Mouse (Mus musculus) neural tube, embryonic 14.5 days (tissue): ENCODE results near the gene Scrt2. TPM values are rescaled to one million over a fixed set of nuclear protein-coding genes. Genes with fewer than 3 reads are reported as not detected.

Experiments used
- ATAC-seq: fragments of 200-750 bp; cut with Nextera tagmentation; 2 replicates; pipeline ENCODE4 v1.8.0; 2017; ENCODE audit warnings: low read depth, mild to moderate bottlenecking, moderate TSS enrichment, moderate library complexity
- H3K27ac ChIP-seq: fragments of 300-500 bp; sonication (generic); 2 replicates; pipeline ENCODE4 v1.5.1; 2014; ENCODE audit warnings: low read depth, mild to moderate bottlenecking, control low read depth, low read length, moderate library complexity, mixed read lengths
- H3K27me3 ChIP-seq: fragments of 300-500 bp; sonication (generic); 2 replicates; pipeline ENCODE4 v1.6.1; 2014; ENCODE audit warnings: low read length; ENCODE audit not compliant: control insufficient read depth, insufficient read depth
- H3K36me3 ChIP-seq: fragments of 300-500 bp; sonication (generic); 2 replicates; pipeline ENCODE4 v1.6.1; 2014; ENCODE audit warnings: low read length, mixed read lengths; ENCODE audit not compliant: control insufficient read depth, insufficient read depth
- H3K4me1 ChIP-seq: fragments of 300-500 bp; sonication (generic); 2 replicates; pipeline ENCODE4 v1.6.1; 2014; ENCODE audit warnings: low read length; ENCODE audit not compliant: control insufficient read depth, insufficient read depth
- H3K4me2 ChIP-seq: fragments of 300-500 bp; sonication (generic); 2 replicates; pipeline ENCODE4 v1.6.1; 2014; ENCODE audit warnings: mild to moderate bottlenecking, low read depth, low read length, control low read depth
- H3K4me3 ChIP-seq: fragments of 300-500 bp; sonication (generic); 2 replicates; pipeline ENCODE4 v1.5.1; 2014; ENCODE audit warnings: low read depth, low read length, control low read depth, mixed read lengths
- H3K9ac ChIP-seq: fragments of 300-500 bp; sonication (generic); replicated peaks from 2 replicates; pipeline ENCODE4 v1.6.1; 2014; ENCODE audit warnings: low read depth, mild to moderate bottlenecking, control low read depth, low read length, mixed read lengths
- H3K9me3 ChIP-seq: fragments of 300-500 bp; sonication (generic); 2 replicates; pipeline ENCODE4 v1.6.1; 2016; ENCODE audit warnings: low read length; ENCODE audit not compliant: control insufficient read depth
- WGBS: fragments of 180-500 bp; shearing (Covaris S2); extraction: QIAGEN DNeasy Blood & Tissue Kit; methylation state at CpG from one replicate; pipeline ENCODE4 v1.1.7; 2014; 5-methylcytosine and 5-hydroxymethylcytosine counted together
- polyA plus RNA-seq: library from polyadenylated mRNA; unstranded; fragments of >200 nt; fragmentation: Nextera tagmentation; extraction: Ambion mirVana; gene quantifications from 2 replicates; pipeline ENCODE4 v1.2.1, GENCODE M21; 2014

The Scrt2 gene
- polyA plus RNA-seq, 1 experiment from 2014 or later = 15.7 TPM

GRCm38 (mm10) chr2:152122896-152123295, 41.6 kb downstream of the Scrt2 start:
- no peaks in the 10 kb centered on the region for H3K36me3 ChIP-seq
- H3K4me3 ChIP-seq = no peak overlapping the region
- no peak overlapping the region for H3K9ac ChIP-seq
- WGBS = 85% methylated on average over 9 of the region's 9 CpGs
- H3K27ac ChIP-seq = no peak overlapping the region
- no peaks in the 10 kb centered on the region for H3K9me3 ChIP-seq
- H3K4me2 ChIP-seq = no peak overlapping the region
- no peaks in the 10 kb centered on the region for H3K27me3 ChIP-seq
- H3K4me1 ChIP-seq = no peaks in the 10 kb centered on the region
- no peak for ATAC-seq

- H3K9me3 ChIP-seq = no peaks in the 10 kb centered on the region
- ATAC-seq = no peak
- H3K4me2 ChIP-seq = no peak overlapping the region
- no peaks in the 10 kb centered on the region for H3K36me3 ChIP-seq
- no peaks in the 10 kb centered on the region for H3K4me1 ChIP-seq
- no peaks in the 10 kb centered on the region for H3K27me3 ChIP-seq
- no peak overlapping the region for H3K4me3 ChIP-seq
- no peak overlapping the region for H3K27ac ChIP-seq
- 77% methylated on average over 2 of the region's 2 CpGs for WGBS
- H3K9ac ChIP-seq = no peak overlapping the region
These were observed 47.3 kb downstream of the Scrt2 start for GRCm38 (mm10) chr2:152128597-152128996.

DNA sequence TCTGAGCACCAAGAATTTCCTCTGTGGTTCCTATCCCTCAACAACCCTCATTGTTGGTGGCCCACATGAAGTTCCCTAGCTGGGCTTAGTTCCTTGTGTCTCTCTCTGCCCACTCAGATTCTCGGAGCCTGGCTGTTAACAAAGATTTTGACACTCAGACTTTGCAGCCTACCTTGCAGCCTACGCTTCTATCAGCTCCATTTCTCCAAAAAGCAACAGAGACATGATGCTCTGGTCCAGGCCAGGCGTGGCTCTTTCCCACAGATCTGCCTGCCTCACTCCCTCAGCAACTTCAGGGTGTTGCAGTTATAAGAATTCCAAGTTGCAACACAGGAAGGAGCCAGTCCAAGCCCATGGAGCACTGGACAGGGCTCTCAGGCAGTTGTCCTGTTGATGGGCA, 48.4 kb downstream of the Scrt2 start:
- H3K4me3 ChIP-seq = no peak overlapping the region
- no peak overlapping the region for H3K9ac ChIP-seq
- no peaks in the 10 kb centered on the region for H3K4me1 ChIP-seq
- H3K27me3 ChIP-seq = no peaks in the 10 kb centered on the region
- WGBS = 77% methylated on average over 3 of the region's 3 CpGs
- no peak overlapping the region for H3K4me2 ChIP-seq
- H3K9me3 ChIP-seq = no peaks in the 10 kb centered on the region
- no peak for ATAC-seq
- H3K36me3 ChIP-seq = no peaks in the 10 kb centered on the region
- no peak overlapping the region for H3K27ac ChIP-seq

DNA sequence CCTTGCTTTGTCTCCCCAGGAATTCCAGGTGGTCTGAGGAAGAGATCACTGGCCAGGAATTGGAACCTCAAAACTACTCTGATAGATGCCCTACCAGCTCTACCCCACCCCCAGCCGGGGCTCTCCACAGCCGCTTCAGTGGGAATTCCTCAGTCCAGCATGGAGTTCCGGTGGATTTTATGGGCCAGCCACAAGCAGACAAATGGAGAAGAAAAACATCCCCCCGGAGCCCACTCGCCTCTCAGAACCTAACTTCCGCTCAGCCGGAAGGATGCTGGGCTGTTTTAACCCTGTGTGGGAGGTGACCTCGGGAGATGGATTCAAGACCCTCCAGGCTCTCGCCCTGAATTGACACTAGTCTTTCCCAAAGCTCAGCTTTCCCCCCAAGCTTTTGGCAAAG, 50.7 kb downstream of the Scrt2 start:
- Histone ChIP-seq H3K4me2 (no peak overlapping the region), H3K9me3 (no peaks in the 10 kb centered on the region), H3K4me1 (no peaks in the 10 kb centered on the region), H3K36me3 (no peaks in the 10 kb centered on the region), H3K4me3 (no peak overlapping the region), H3K27ac (no peak overlapping the region), H3K27me3 (no peaks in the 10 kb centered on the region), H3K9ac (no peak overlapping the region)
- ATAC-seq = no peak
- WGBS = 34% methylated on average over 9 of the region's 9 CpGs

- 81% methylated on average over 8 of the region's 8 CpGs for WGBS
- Histone ChIP-seq H3K4me2 (no peak overlapping the region), H3K36me3 (no peaks in the 10 kb centered on the region), H3K27ac (no peak overlapping the region), H3K27me3 (no peaks in the 10 kb centered on the region), H3K9me3 (no peaks in the 10 kb centered on the region), H3K4me3 (no peak overlapping the region), H3K4me1 (no peaks in the 10 kb centered on the region), H3K9ac (no peak overlapping the region)
- ATAC-seq = no peak
These were observed 51.4 kb downstream of the Scrt2 start for GRCm38 (mm10) chr2:152132691-152133090.

DNA sequence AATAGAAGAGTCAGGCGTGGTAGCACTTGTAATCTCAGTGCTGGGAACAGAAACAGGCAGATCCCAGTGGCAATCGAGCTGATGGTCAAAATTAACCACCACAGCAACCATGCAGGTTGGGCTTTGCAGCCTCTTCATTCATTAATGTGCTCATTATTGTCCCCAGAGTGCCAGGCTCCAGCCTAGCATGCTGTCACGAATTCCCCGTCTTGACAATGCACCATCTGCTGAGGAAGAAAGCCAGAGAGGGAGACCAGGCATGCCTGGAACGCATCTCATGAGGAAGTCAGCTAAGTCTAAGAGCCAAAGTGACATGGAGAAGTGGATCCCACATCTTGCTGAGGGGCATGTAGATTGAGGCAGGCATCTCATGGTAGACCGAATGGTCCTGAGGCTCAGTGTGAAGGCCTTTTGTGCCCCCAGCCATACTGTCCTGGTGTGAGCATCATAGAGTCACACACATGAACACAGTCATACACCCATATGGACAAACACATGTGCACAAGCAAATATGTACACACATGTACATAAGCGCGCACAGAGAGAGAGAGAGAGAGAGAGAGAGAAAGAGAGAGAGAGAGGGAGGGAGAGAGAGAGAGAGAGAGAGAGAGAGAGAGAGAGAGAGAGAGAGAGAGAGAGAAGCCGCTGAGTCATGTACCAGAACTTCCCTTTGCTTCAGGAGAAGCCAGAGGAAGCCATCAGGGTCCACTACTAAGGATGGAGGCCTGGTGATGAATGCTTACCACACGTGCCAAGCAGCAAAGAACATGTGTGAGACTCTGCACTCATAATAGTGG, 58.1 kb downstream of the Scrt2 start:
- Histone ChIP-seq H3K9ac (no peak overlapping the region), H3K4me1 (peaks cover 16% of the 10 kb centered on the region; the same call in 1 of the 2 replicates), H3K27me3 (peaks cover under 1% of the 10 kb centered on the region; the same call in 1 of the 2 replicates), H3K36me3 (no peaks in the 10 kb centered on the region), H3K27ac (no peak overlapping the region), H3K4me3 (no peak overlapping the region), H3K9me3 (no peaks in the 10 kb centered on the region), H3K4me2 (no peak overlapping the region)
- ATAC-seq = no peak
- 53% methylated on average over 10 of the region's 10 CpGs for WGBS

DNA sequence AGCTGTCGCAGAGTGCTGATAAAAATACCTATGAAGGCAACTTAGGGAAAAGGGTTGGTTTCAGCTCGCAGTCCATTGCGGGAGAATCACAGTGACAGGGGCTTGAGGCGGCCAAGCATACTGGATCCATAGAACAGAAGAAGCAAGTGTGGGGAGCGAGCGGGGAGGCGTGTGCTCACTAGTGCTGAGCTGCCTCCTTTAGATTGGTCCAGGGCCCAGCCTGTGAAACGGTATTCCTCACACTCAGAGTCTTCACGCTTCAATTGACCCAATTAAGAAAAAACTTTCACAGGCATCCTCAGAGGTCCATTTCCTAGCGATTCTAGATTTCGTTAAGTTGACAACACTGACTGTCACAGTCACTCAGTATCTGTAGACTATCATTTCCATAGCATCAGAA, 59.6 kb downstream of the Scrt2 start:
- Histone ChIP-seq H3K27ac (no peak overlapping the region), H3K4me1 (peaks cover 16% of the 10 kb centered on the region; the same call in 1 of the 2 replicates)
- 37% methylated on average over 11 of the region's 11 CpGs for WGBS

DNA sequence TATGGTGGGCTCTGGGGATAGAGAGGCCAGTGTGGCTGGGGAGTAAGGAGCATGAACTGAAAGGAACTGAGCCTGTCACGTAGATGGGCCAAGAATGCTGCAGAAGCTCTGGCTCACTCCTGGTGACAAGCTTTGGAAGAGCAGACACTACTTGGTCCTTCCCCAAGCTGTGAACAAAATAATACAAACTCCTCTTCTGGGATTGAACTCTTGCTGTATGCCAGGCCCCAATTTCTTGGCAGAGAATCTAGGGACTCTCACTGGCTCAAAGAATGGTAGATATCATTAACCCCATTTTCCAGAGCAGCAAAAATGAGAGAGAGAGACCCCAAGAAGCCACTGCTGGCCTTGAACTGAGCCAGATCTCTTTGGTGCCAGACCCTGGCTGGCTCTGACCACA, 60.2 kb downstream of the Scrt2 start:
- ATAC-seq = no peak
- Histone ChIP-seq H3K4me3 (peak overlapping the region; percentile 3; the same call in 1 of the 2 replicates), H3K27me3 (peaks cover 4% of the 10 kb centered on the region; the same call in 1 of the 2 replicates), H3K36me3 (no peaks in the 10 kb centered on the region), H3K4me1 (peaks cover 16% of the 10 kb centered on the region; the same call in 1 of the 2 replicates), H3K27ac (no peak overlapping the region), H3K9ac (no peak overlapping the region), H3K9me3 (no peaks in the 10 kb centered on the region), H3K4me2 (peak overlapping the region; percentile 38)
- WGBS = 45% methylated on average over 1 of the region's 1 CpGs

More for the DNA sequence above, 59.6 kb downstream of the Scrt2 start:
- Histone ChIP-seq H3K9me3 (no peaks in the 10 kb centered on the region), H3K4me2 (no peak overlapping the region), H3K36me3 (no peaks in the 10 kb centered on the region), H3K27me3 (peaks cover 4% of the 10 kb centered on the region; the same call in 1 of the 2 replicates), H3K9ac (no peak overlapping the region), H3K4me3 (no peak overlapping the region)
- ATAC-seq = no peak

DNA sequence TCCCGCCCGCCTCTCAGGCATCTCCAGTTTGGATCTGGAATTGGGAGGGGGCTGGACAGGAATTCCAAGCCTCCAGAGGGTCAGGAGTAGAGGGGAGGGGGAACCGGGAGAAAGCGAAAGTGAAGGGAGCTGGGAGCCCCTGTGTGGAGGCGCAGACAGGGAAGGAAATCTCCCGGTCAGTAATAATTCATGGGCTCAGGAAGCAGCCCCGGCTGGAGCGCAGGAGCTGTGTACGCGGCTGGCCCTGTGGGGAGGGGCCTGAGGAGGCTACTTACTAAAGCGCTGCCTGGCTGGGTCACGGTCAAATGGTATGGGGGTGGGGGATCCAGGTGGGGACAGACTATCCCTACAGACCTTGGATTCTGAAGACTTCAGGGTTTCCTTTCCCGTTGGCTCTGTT, 60.7 kb downstream of the Scrt2 start:
- WGBS = 1% methylated on average over 13 of the region's 13 CpGs

More for the DNA sequence above, 60.7 kb downstream of the Scrt2 start:
- peak overlapping the region; percentile 38 for H3K4me2 ChIP-seq
- H3K4me3 ChIP-seq = peak overlapping the region; percentile 3; the same call in 1 of the 2 replicates
- peak; percentile 38; the same call in 1 of the 2 replicates for ATAC-seq
- no peak overlapping the region for H3K27ac ChIP-seq
- H3K27me3 ChIP-seq = peaks cover 4% of the 10 kb centered on the region; the same call in 1 of the 2 replicates
- 0 out of 2 replicates have a peak overlapping the region, but pooled peaks have one; percentile 25 for H3K9ac ChIP-seq
- no peaks in the 10 kb centered on the region for H3K36me3 ChIP-seq
- no peaks in the 10 kb centered on the region for H3K9me3 ChIP-seq
- peaks cover 16% of the 10 kb centered on the region; the same call in 1 of the 2 replicates for H3K4me1 ChIP-seq
